Mouse (Mus musculus): ENCODE results near the gene Cdh13. TPM values are rescaled to one million over a fixed set of nuclear protein-coding genes. Genes with fewer than 3 reads are reported as not detected.

The Cdh13 gene
- polyA plus RNA-seq, 1 experiment from 2014 or later: 0.53 TPM

DNA sequence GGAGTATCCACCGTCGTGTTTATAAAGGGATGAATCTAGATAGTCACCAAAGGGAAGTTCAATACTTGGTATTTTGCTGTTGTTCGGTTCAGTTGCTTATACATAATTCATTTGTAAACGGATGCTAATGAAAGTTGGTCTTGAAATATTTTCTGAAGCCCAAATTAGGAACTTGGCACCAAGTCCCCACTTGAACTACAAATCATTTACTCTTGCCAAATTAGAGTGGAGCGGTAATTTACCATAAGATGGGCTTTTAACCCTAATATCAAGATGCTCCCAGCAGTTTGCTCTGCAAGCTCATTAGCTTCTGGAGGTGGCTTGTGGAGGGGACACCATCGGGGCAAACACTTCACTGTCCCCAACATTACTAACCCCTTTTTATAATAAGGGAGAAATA lies 164.5 kb downstream of the Cdh13 start:
- H3K4me2 ChIP-seq (ENCODE audit: low read depth, low read length): no peak overlapping the region
- H3K36me3 ChIP-seq (replicated peaks; ENCODE audit: insufficient read depth, low read length): no peaks in the 10 kb centered on the region
- no peaks in the 10 kb centered on the region for H3K4me1 ChIP-seq (ENCODE audit: insufficient read depth)
- no peak for TF ChIP-seq CTCF (IDR thresholded peaks at IDR 0.05; ENCODE audit: low read depth)
- WGBS (ENCODE audit: insufficient replicate concordance): 80% methylated on average over 6 of the region's 6 CpGs
- no peak overlapping the region for H3K27ac ChIP-seq (ENCODE audit: low read depth)
- H3K9me3 ChIP-seq (ENCODE audit: low read length): no peaks in the 10 kb centered on the region
- DNase-seq: no peak
- no peak for ATAC-seq
- H3K9ac ChIP-seq (replicated peaks): no peak overlapping the region
- H3K27me3 ChIP-seq (ENCODE audit: insufficient read depth, low read length): no peaks in the 10 kb centered on the region
- no peak overlapping the region for H3K4me3 ChIP-seq (ENCODE audit: low read depth, low read length)

DNA sequence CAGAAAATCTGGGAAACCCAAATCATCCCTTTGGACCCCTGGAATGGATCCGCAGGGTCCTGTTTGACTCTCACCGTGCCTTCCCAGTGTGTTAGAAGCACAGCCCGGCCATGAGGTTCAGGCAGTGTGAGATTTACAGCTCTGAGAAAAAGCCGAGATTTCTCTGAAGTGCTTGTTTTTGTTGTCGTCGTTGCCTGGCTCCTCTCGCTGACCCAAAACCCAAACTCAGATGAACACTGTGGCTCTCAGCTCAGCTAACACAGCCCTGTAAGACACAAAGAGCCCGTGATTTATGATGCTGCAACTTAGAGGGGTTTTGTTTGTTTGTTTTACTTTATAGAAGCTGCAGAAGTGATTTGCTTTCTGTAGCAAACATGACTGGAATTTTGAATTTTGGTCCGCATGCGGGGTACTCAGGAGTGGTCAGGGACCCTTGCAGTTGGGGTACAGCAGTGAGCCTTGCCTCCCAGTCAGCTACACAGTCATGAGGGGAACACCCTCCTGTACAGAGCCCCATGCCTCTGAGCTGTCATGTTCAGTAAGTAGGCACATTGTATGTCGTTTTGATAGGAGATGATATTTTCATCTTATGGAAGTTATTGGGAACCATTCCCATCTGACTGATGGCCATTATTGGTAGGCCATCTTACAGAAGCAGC lies 169.0 kb downstream of the Cdh13 start:
- Histone ChIP-seq H3K4me3 (ENCODE audit: low read depth, low read length) (no peak overlapping the region), H3K9ac (replicated peaks) (no peak overlapping the region), H3K4me1 (ENCODE audit: insufficient read depth) (no peaks in the 10 kb centered on the region), H3K4me2 (ENCODE audit: low read depth, low read length) (no peak overlapping the region), H3K27me3 (ENCODE audit: insufficient read depth, low read length) (no peaks in the 10 kb centered on the region), H3K9me3 (ENCODE audit: low read length) (no peaks in the 10 kb centered on the region), H3K27ac (ENCODE audit: low read depth) (no peak overlapping the region), H3K36me3 (replicated peaks; ENCODE audit: insufficient read depth, low read length) (no peaks in the 10 kb centered on the region)
- WGBS (ENCODE audit: insufficient replicate concordance): 65% methylated on average over 11 of the region's 11 CpGs
- no peak for TF ChIP-seq CTCF (IDR thresholded peaks at IDR 0.05; ENCODE audit: low read depth)
- TF ChIP-seq EP300 (IDR thresholded peaks at IDR 0.05; ENCODE audit: low read depth): no peak
- DNase-seq: no peak
- no peak for ATAC-seq

- ATAC-seq: no peak
- H3K4me3 ChIP-seq (ENCODE audit: low read depth, low read length): no peak overlapping the region
- no peak overlapping the region for H3K9ac ChIP-seq (replicated peaks)
- no peaks in the 10 kb centered on the region for H3K27me3 ChIP-seq (ENCODE audit: insufficient read depth, low read length)
- no peak for DNase-seq
- no peak overlapping the region for H3K27ac ChIP-seq (ENCODE audit: low read depth)
- no peaks in the 10 kb centered on the region for H3K36me3 ChIP-seq (replicated peaks; ENCODE audit: insufficient read depth, low read length)
- H3K4me2 ChIP-seq (ENCODE audit: low read depth, low read length): no peak overlapping the region
- H3K9me3 ChIP-seq (ENCODE audit: low read length): no peaks in the 10 kb centered on the region
- 75% methylated on average over 3 of the region's 3 CpGs for WGBS (ENCODE audit: insufficient replicate concordance)
- TF ChIP-seq CTCF (IDR thresholded peaks at IDR 0.05; ENCODE audit: low read depth) (no peak), EP300 (IDR thresholded peaks at IDR 0.05; ENCODE audit: low read depth) (no peak)
- no peaks in the 10 kb centered on the region for H3K4me1 ChIP-seq (ENCODE audit: insufficient read depth)
These were observed 171.7 kb downstream of the Cdh13 start for GRCm38 (mm10) chr8:118455245-118455644.

- Histone ChIP-seq H3K4me2 (ENCODE audit: low read depth, low read length) (no peak overlapping the region), H3K9ac (replicated peaks) (no peak overlapping the region), H3K36me3 (replicated peaks; ENCODE audit: insufficient read depth, low read length) (no peaks in the 10 kb centered on the region), H3K4me3 (ENCODE audit: low read depth, low read length) (no peak overlapping the region), H3K27ac (ENCODE audit: low read depth) (no peak overlapping the region), H3K9me3 (ENCODE audit: low read length) (no peaks in the 10 kb centered on the region), H3K4me1 (ENCODE audit: insufficient read depth) (no peaks in the 10 kb centered on the region), H3K27me3 (ENCODE audit: insufficient read depth, low read length) (no peaks in the 10 kb centered on the region)
- 61% methylated on average over 3 of the region's 3 CpGs for WGBS (ENCODE audit: insufficient replicate concordance)
- ATAC-seq (no peak), DNase-seq (no peak)
- TF ChIP-seq EP300 (IDR thresholded peaks at IDR 0.05; ENCODE audit: low read depth) (no peak), CTCF (IDR thresholded peaks at IDR 0.05; ENCODE audit: low read depth) (no peak)
These were observed 181.9 kb downstream of the Cdh13 start for GRCm38 (mm10) chr8:118465330-118465948.

DNA sequence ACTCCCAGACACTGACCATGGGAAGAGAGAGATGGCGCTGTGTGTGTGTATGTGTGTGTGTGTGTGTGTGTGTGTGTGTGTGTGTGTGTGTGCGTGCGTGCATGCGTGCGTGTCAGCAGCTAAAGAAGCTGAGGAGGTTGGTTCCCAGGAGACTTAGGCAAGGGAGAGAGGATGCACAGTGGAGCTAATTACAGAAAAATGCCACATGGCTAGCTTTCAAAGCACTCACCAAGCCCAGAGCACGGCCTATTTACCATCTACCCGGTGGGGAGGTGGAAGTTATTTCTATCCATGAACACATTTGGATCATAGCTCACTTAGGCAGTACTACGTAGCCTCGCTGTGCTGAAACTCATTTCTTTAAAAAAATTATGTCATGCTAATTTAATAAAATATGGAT lies 194.1 kb downstream of the Cdh13 start:
- no peaks in the 10 kb centered on the region for H3K9me3 ChIP-seq (ENCODE audit: low read length)
- ATAC-seq (no peak), DNase-seq (no peak)
- H3K27me3 ChIP-seq (ENCODE audit: insufficient read depth, low read length): no peaks in the 10 kb centered on the region
- H3K27ac ChIP-seq (ENCODE audit: low read depth): no peak overlapping the region
- H3K4me3 ChIP-seq (ENCODE audit: low read depth, low read length): no peak overlapping the region
- no peak overlapping the region for H3K4me2 ChIP-seq (ENCODE audit: low read depth, low read length)
- no peaks in the 10 kb centered on the region for H3K4me1 ChIP-seq (ENCODE audit: insufficient read depth)
- no peaks in the 10 kb centered on the region for H3K36me3 ChIP-seq (replicated peaks; ENCODE audit: insufficient read depth, low read length)
- TF ChIP-seq EP300 (IDR thresholded peaks at IDR 0.05; ENCODE audit: low read depth) (no peak), CTCF (IDR thresholded peaks at IDR 0.05; ENCODE audit: low read depth) (no peak)
- WGBS (ENCODE audit: insufficient replicate concordance): 87% methylated on average over 9 of the region's 9 CpGs
- no peak overlapping the region for H3K9ac ChIP-seq (replicated peaks)

- H3K4me1 ChIP-seq (ENCODE audit: insufficient read depth): no peaks in the 10 kb centered on the region
- no peaks in the 10 kb centered on the region for H3K27me3 ChIP-seq (ENCODE audit: insufficient read depth, low read length)
- H3K4me3 ChIP-seq (ENCODE audit: low read depth, low read length): no peak overlapping the region
- no peak for TF ChIP-seq CTCF (IDR thresholded peaks at IDR 0.05; ENCODE audit: low read depth)
- no peak for TF ChIP-seq EP300 (IDR thresholded peaks at IDR 0.05; ENCODE audit: low read depth)
- WGBS (ENCODE audit: insufficient replicate concordance): 60% methylated on average over 4 of the region's 4 CpGs
- no peaks in the 10 kb centered on the region for H3K9me3 ChIP-seq (ENCODE audit: low read length)
- H3K36me3 ChIP-seq (replicated peaks; ENCODE audit: insufficient read depth, low read length): no peaks in the 10 kb centered on the region
- ATAC-seq (no peak), DNase-seq (no peak)
- H3K27ac ChIP-seq (ENCODE audit: low read depth): no peak overlapping the region
- H3K9ac ChIP-seq (replicated peaks): no peak overlapping the region
- no peak overlapping the region for H3K4me2 ChIP-seq (ENCODE audit: low read depth, low read length)
These were observed 205.2 kb downstream of the Cdh13 start for GRCm38 (mm10) chr8:118488735-118489134.

Measured in liver, postnatal 0 days (tissue).